Mouse (Mus musculus) ES-Bruce4 (cell line): ENCODE results near the gene Nt5m. TPM values are rescaled to one million over a fixed set of nuclear protein-coding genes. Genes with fewer than 3 reads are reported as not detected.
"Not testable (repeated sequence)": the region's sequence is repeated elsewhere in the genome, so short reads cannot be mapped to it uniquely, and the experiment has no call there.

Experiments used
- H3K27ac ChIP-seq: 2 replicates; pipeline ENCODE4 v1.5.1; 2012; ENCODE audit warnings: low read length, inconsistent platforms; ENCODE audit not compliant: insufficient read depth
- H3K27me3 ChIP-seq: 2 replicates; pipeline ENCODE4 v1.6.1; 2012; ENCODE audit warnings: mild to moderate bottlenecking, low read length, inconsistent platforms; ENCODE audit not compliant: control insufficient read depth, poor library complexity, insufficient read depth, severe bottlenecking
- H3K36me3 ChIP-seq: 2 replicates; pipeline ENCODE4 v1.6.1; 2012; ENCODE audit warnings: inconsistent platforms, mild to moderate bottlenecking, low read length, moderate library complexity; ENCODE audit not compliant: control insufficient read depth, poor library complexity, insufficient read depth, severe bottlenecking
- H3K4me1 ChIP-seq: one replicate; pipeline ENCODE4 v1.8.1; 2011; ENCODE audit warnings: low read length; ENCODE audit not compliant: control insufficient read depth, insufficient read depth
- H3K4me3 ChIP-seq: 2 replicates; pipeline ENCODE4 v1.5.1; 2011; ENCODE audit warnings: low read depth, mild to moderate bottlenecking, low read length
- H3K9ac ChIP-seq: 2 replicates; pipeline ENCODE4 v1.6.1; 2012; ENCODE audit warnings: low read depth, mild to moderate bottlenecking, inconsistent platforms; ENCODE audit not compliant: poor library complexity, severe bottlenecking
- H3K9me3 ChIP-seq: replicated peaks from 2 replicates; pipeline ENCODE4 v1.6.1; 2012; ENCODE audit warnings: mild to moderate bottlenecking, low read length, inconsistent platforms; ENCODE audit not compliant: control insufficient read depth, poor library complexity, insufficient read depth, severe bottlenecking
- CTCF ChIP-seq: IDR thresholded peaks from one replicate; pipeline ENCODE4 v1.8.1; 2011; ENCODE audit warnings: low read depth, low read length
- EP300 ChIP-seq: IDR thresholded peaks from 2 replicates; pipeline ENCODE4 v1.6.1; 2011; ENCODE audit warnings: low read depth, low read length; ENCODE audit not compliant: insufficient read depth
- POLR2A ChIP-seq: IDR thresholded peaks from one replicate; pipeline ENCODE4 v1.8.1; 2011; ENCODE audit warnings: low read length; ENCODE audit not compliant: insufficient read depth
- polyA plus RNA-seq: library from polyadenylated mRNA; stranded (reverse); fragments of >200 nt; gene quantifications from 2 replicates; pipeline ENCODE4 v1.2.4, GENCODE M21; 2011; ENCODE audit warnings: low read depth; ENCODE audit not compliant: missing spikeins, insufficient read depth, insufficient read length

Nt5m gene
- polyA plus RNA-seq, 1 experiment = 4.2 TPM

GRCm38 (mm10) chr11:59817916-59818315 is 21.3 kb upstream of the Nt5m start:
- peaks cover 48% of the 10 kb centered on the region for H3K36me3 ChIP-seq

GRCm38 (mm10) chr11:59821625-59822024 is 17.6 kb upstream of the Nt5m start:
- Histone ChIP-seq H3K4me1 (peaks cover 2% of the 10 kb centered on the region), H3K36me3 (peaks cover 79% of the 10 kb centered on the region), H3K27ac (0 out of 2 replicates have a peak overlapping the region, but pooled peaks have one; percentile 23), H3K27me3 (no peaks in the 10 kb centered on the region), H3K9me3 (no peaks in the 10 kb centered on the region), H3K9ac (no peak overlapping the region), H3K4me3 (no peak overlapping the region)
- no peak for TF ChIP-seq POLR2A
- TF ChIP-seq CTCF = no peak
- no peak for TF ChIP-seq EP300

More at GRCm38 (mm10) chr11:59817916-59818315, 21.3 kb upstream of the Nt5m start:
- H3K27ac ChIP-seq = no peak overlapping the region
- no peaks in the 10 kb centered on the region for H3K27me3 ChIP-seq
- H3K9me3 ChIP-seq = no peaks in the 10 kb centered on the region
- no peak overlapping the region for H3K9ac ChIP-seq
- H3K4me3 ChIP-seq = no peak overlapping the region
- H3K4me1 ChIP-seq = peaks cover 6% of the 10 kb centered on the region
- TF ChIP-seq POLR2A (no peak), CTCF (no peak), EP300 (no peak)

- not testable (repeated sequence) for H3K27me3 ChIP-seq, H3K9me3 ChIP-seq, H3K4me1 ChIP-seq, H3K4me3 ChIP-seq, H3K27ac ChIP-seq, H3K9ac ChIP-seq
- peaks cover 23% of the 10 kb centered on the region for H3K36me3 ChIP-seq
Observed at GRCm38 (mm10) chr11:59837789-59838188, 1.5 kb upstream of the Nt5m start.

- Histone ChIP-seq H3K9me3 (no peaks in the 10 kb centered on the region), H3K27me3 (no peaks in the 10 kb centered on the region), H3K4me1 (no peaks in the 10 kb centered on the region), H3K4me3 (no peak overlapping the region; the same call in 1 of the 2 replicates), H3K9ac (peak overlapping the region; percentile 48), H3K27ac (no peak overlapping the region), H3K36me3 (peaks cover 18% of the 10 kb centered on the region)
- TF ChIP-seq POLR2A = no peak
- no peak for TF ChIP-seq CTCF
- TF ChIP-seq EP300 = no peak
Observed at GRCm38 (mm10) chr11:59838426-59838825, 821 bp upstream of the Nt5m start.

- no peaks in the 10 kb centered on the region for H3K27me3 ChIP-seq
- H3K4me1 ChIP-seq = no peaks in the 10 kb centered on the region
- H3K27ac ChIP-seq = peak within 1 kb of the TSS; percentile 30; the same call in 1 of the 2 replicates
- H3K36me3 ChIP-seq = peaks cover 12% of the 10 kb centered on the region
- peak within 1 kb of the TSS; percentile 48 for H3K9ac ChIP-seq
- no peak for TF ChIP-seq CTCF
- peak; percentile 25 for TF ChIP-seq POLR2A
- TF ChIP-seq EP300 = no peak
- H3K4me3 ChIP-seq = peak within 1 kb of the TSS; percentile 78
- H3K9me3 ChIP-seq = no peaks in the 10 kb centered on the region
Observed at GRCm38 (mm10) chr11:59839459-59840126, 346 bp downstream of the Nt5m start, which contains the start of gene Cops3. Gene Cops3 (minus strand): TSS chr11:59839838.

- H3K9ac ChIP-seq = no peak overlapping the region
- no peak overlapping the region for H3K4me3 ChIP-seq
Observed at GRCm38 (mm10) chr11:59846311-59846710, 7.1 kb downstream of the Nt5m start.

More at GRCm38 (mm10) chr11:59846311-59846710, 7.1 kb downstream of the Nt5m start:
- H3K36me3 ChIP-seq = no peaks in the 10 kb centered on the region
- no peak overlapping the region for H3K27ac ChIP-seq
- no peaks in the 10 kb centered on the region for H3K27me3 ChIP-seq
- TF ChIP-seq EP300 (no peak), POLR2A (no peak), CTCF (no peak)
- H3K9me3 ChIP-seq = no peaks in the 10 kb centered on the region
- no peaks in the 10 kb centered on the region for H3K4me1 ChIP-seq
